Mouse (Mus musculus) megakaryocyte progenitor cell, adult 5-6 weeks (primary cell): ENCODE results near the gene Arhgef18. TPM values are rescaled to one million over a fixed set of nuclear protein-coding genes. Genes with fewer than 3 reads are reported as not detected.

Experiments
- ATAC-seq: replicated peaks from 2 replicates; pipeline ENCODE4 v1.8.0; 2016; ENCODE audit warnings: mild to moderate bottlenecking, moderate TSS enrichment, inconsistent platforms; ENCODE audit not compliant: poor library complexity
- total RNA-seq, 2 experiments: library from RNA; stranded (forward) in 1 of 2; stranded (reverse) in 1 of 2; fragments of 157-497, 149-512 nt in 1 of 2; fragments of 200-1000 nt in 1 of 2; gene quantifications; 2 replicates each; pipeline versions ENCODE4 v1.2.3 to v1.2.4; 2015 to 2017

Arhgef18 gene
- 22.6 and 28.9 TPM in 2 replicates for total RNA-seq (2015)
- 22.9 and 25.5 TPM in 2 replicates for total RNA-seq (2017)

GRCm38 (mm10) chr8:3392771-3393710 is at the start of gene Arhgef18:
Gene Arhgef18 (plus strand): TSS chr8:3393006.
- ATAC-seq = peak; percentile 88

GRCm38 (mm10) chr8:3345337-3345736 is 47.5 kb upstream of the Arhgef18 start:
- ATAC-seq = no peak

GRCm38 (mm10) chr8:3346691-3347413 is 46.0 kb upstream of the Arhgef18 start:
- ATAC-seq = peak; percentile 23

- no peak for ATAC-seq
Measured at GRCm38 (mm10) chr8:3348142-3348823, 44.5 kb upstream of the Arhgef18 start.

GRCm38 (mm10) chr8:3350747-3351146 is 42.1 kb upstream of the Arhgef18 start:
- no peak for ATAC-seq

- no peak for ATAC-seq
Measured at GRCm38 (mm10) chr8:3352715-3353114, 40.1 kb upstream of the Arhgef18 start.

GRCm38 (mm10) chr8:3353189-3353810 is 39.5 kb upstream of the Arhgef18 start, which contains the start of gene A430078G23Rik:
Gene A430078G23Rik (plus strand): TSS chr8:3353415.
- ATAC-seq = peak; percentile 57

- ATAC-seq = no peak
Measured at GRCm38 (mm10) chr8:3353811-3354442, 38.9 kb upstream of the Arhgef18 start.

GRCm38 (mm10) chr8:3354443-3354812 is 38.4 kb upstream of the Arhgef18 start:
- peak; percentile 38 for ATAC-seq

- ATAC-seq = peak; percentile 45
Measured at GRCm38 (mm10) chr8:3355586-3355985, 37.2 kb upstream of the Arhgef18 start.

- 0 out of 2 replicates have a peak, but pooled peaks have one; percentile 19 for ATAC-seq
Measured at GRCm38 (mm10) chr8:3358060-3358459, 34.7 kb upstream of the Arhgef18 start.

GRCm38 (mm10) chr8:3367086-3367485 is 25.7 kb upstream of the Arhgef18 start:
- ATAC-seq = no peak

GRCm38 (mm10) chr8:3368091-3368490 is 24.7 kb upstream of the Arhgef18 start:
- ATAC-seq = peak; percentile 82

GRCm38 (mm10) chr8:3375748-3376147 is 17.1 kb upstream of the Arhgef18 start:
- ATAC-seq = peak; percentile 63; the same call in 1 of the 2 replicates

GRCm38 (mm10) chr8:3376641-3377274 is 16.0 kb upstream of the Arhgef18 start:
- ATAC-seq = no peak

- peak; percentile 94 for ATAC-seq
Measured at GRCm38 (mm10) chr8:3387286-3387685, 5.5 kb upstream of the Arhgef18 start.

GRCm38 (mm10) chr8:3388591-3389338 is 4.0 kb upstream of the Arhgef18 start:
- no peak for ATAC-seq

GRCm38 (mm10) chr8:3389506-3389905 is 3.3 kb upstream of the Arhgef18 start:
- no peak for ATAC-seq

- ATAC-seq = peak; percentile 54
Measured at GRCm38 (mm10) chr8:3392293-3392692, 513 bp upstream of the Arhgef18 start.
